Mouse (Mus musculus) heart, adult 2 months (tissue): ENCODE data around the gene Zfp768.

ENCODE experiments used
- CTCF ChIP-seq: fragments of 200-600 bp; IDR thresholded peaks from 2 replicates; pipeline ENCODE4 v1.8.1; 2022; ENCODE audit warnings: antibody characterized with exemption, mild to moderate bottlenecking, moderate library complexity
- EP300 ChIP-seq: fragments of 200-500 bp; IDR thresholded peaks from 2 replicates; pipeline ENCODE4 v1.6.1; 2011; ENCODE audit warnings: low read depth, low read length, control low read depth; ENCODE audit not compliant: insufficient read depth

DNA sequence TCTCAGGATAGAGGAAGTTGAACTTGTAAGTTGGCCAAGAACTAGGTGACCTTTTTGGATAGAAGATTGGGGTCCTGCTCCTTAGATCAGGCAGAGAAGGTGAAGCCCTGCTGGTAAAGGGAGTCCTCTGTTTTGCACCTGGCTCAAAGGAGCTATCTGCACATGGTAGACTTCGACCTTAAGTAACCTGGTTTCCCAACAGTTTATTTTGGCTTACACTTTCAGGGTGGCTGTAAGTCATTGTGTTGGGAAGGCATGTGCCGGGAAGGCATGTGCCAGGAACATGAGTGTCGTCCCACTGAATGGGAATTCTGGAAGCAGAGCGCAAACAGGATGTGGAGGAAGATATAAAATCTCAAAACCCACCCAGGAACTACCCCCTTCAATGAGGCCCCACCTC, 9.8 kb downstream of the Zfp768 start:
- TF ChIP-seq EP300: no peak
- no peak for TF ChIP-seq CTCF
